Mouse (Mus musculus) limb, embryonic 11.5 days (tissue): ENCODE results near the gene Ppp1r37. TPM values are rescaled to one million over a fixed set of nuclear protein-coding genes. Genes with fewer than 3 reads are reported as not detected.
"Not testable (repeated sequence)": the region's sequence is repeated elsewhere in the genome, so short reads cannot be mapped to it uniquely, and the experiment has no call there.

Experiments used
- ATAC-seq: fragments of 200-750 bp; cut with Nextera tagmentation; 2 replicates; pipeline ENCODE4 v1.8.0; 2017; ENCODE audit warnings: low read depth; ENCODE audit not compliant: insufficient number of reproducible peaks, low FRiP score, low TSS enrichment
- DNase-seq: peaks from one replicate; pipeline ENCODE4 v3.0.0-alpha.2; 2015; ENCODE audit warnings: low spot score
- H3K27ac ChIP-seq: fragments of 300-500 bp; sonication (generic); replicated peaks from 2 replicates; pipeline ENCODE4 v1.5.1; 2014; ENCODE audit warnings: low read depth, mild to moderate bottlenecking, low read length
- H3K27me3 ChIP-seq: fragments of 300-500 bp; sonication (generic); 2 replicates; pipeline ENCODE4 v1.6.1; 2014; ENCODE audit warnings: mild to moderate bottlenecking, low read length, mixed read lengths; ENCODE audit not compliant: control insufficient read depth, insufficient read depth
- H3K36me3 ChIP-seq: fragments of 300-500 bp; sonication (generic); 2 replicates; pipeline ENCODE4 v1.6.1; 2014; ENCODE audit warnings: mild to moderate bottlenecking, low read length, moderate library complexity, mixed read lengths; ENCODE audit not compliant: control insufficient read depth, insufficient read depth
- H3K4me1 ChIP-seq: fragments of 300-500 bp; sonication (generic); 2 replicates; pipeline ENCODE4 v1.6.1; 2014; ENCODE audit warnings: low read length, mixed read lengths; ENCODE audit not compliant: control insufficient read depth, insufficient read depth
- H3K4me2 ChIP-seq: fragments of 300-500 bp; sonication (generic); 2 replicates; pipeline ENCODE4 v1.6.1; 2014; ENCODE audit warnings: low read depth, mild to moderate bottlenecking, moderate library complexity; ENCODE audit not compliant: severe bottlenecking
- H3K4me3 ChIP-seq: fragments of 300-500 bp; sonication (generic); 2 replicates; pipeline ENCODE4 v1.5.1; 2014; ENCODE audit warnings: low read depth, low read length
- H3K9ac ChIP-seq: fragments of 300-500 bp; sonication (generic); 2 replicates; pipeline ENCODE4 v1.6.1; 2014; ENCODE audit warnings: mild to moderate bottlenecking, low read length
- H3K9me3 ChIP-seq: fragments of 300-500 bp; sonication (generic); 2 replicates; pipeline ENCODE4 v1.6.1; 2016; ENCODE audit warnings: low read length; ENCODE audit not compliant: control insufficient read depth
- WGBS: fragments of 180-500 bp; shearing (Covaris S2); extraction: QIAGEN DNeasy Blood & Tissue Kit; methylation state at CpG from one replicate; pipeline ENCODE4 v1.1.7; 2014; 5-methylcytosine and 5-hydroxymethylcytosine counted together
- polyA plus RNA-seq: library from polyadenylated mRNA; unstranded; fragments of >200 nt; fragmentation: Nextera tagmentation; extraction: Ambion mirVana; gene quantifications from 2 replicates; pipeline ENCODE4 v1.2.1, GENCODE M21; 2014

Gene Ppp1r37
- polyA plus RNA-seq, 1 experiment from 2014 or later: 5.5 TPM

DNA sequence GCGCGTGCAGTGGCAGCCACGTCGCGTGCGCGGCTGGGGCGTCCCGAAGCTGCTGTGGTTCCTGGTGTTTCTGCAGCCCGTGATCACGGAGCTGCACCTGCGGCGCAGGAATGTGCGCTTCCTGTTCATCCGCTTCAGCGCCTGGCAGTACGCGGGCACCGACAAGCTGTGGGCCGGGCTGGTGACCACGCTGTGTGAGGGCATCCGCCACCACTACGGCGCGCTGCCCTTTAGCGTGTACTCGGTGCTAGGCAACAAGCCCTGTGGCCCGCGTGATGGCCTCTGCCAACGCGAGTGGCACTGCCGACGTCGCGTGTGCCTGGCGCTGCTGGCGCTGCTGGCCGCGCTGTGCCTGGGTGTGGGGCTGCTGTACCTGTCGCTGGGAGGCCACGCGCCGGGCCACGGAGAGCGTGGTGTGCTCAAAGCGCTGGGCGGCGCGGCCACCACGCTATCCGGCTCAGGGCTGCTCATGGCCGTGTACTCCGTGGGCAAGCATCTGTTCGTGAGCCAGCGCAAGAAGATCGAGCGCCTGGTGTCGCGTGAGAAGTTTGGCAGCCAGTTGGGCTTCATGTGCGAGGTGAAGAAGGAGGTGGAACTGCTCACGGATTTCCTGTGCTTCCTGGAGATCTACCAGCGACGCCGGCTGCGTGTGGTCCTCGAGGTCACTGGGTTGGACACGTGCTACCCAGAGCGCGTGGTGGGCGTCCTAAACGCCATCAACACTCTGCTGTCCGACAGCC is 39.7 kb downstream of the Ppp1r37 start:
- peak; percentile 55 for DNase-seq
- WGBS: 15% methylated on average over 72 of the region's 72 CpGs

DNA sequence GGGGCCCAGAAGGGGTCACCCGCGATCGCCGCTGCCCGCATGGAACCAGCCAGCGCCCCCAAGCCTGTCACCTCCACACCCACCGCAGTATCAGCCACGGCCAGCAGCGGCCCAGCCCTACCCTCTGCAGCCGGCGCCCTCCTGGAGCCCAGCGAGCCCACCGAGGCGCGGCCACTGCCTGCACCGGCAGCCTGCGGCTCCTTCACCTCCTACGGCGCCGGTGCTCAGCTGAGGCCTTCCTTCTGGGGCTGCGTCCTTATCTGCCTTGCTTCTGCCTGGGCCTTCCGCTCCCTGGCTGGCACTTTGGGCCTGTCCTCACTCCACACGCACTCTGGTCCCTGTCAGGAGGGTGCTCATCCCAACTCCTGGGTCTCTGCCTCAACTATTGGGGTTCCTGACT is 42.8 kb downstream of the Ppp1r37 start:
- no peaks in the 10 kb centered on the region; the same call in 1 of the 2 replicates for H3K9me3 ChIP-seq
- H3K36me3 ChIP-seq: no peaks in the 10 kb centered on the region
- DNase-seq: no peak
- H3K27ac ChIP-seq: no peak overlapping the region
- H3K4me2 ChIP-seq: peak overlapping the region; percentile 40
- H3K9ac ChIP-seq: peak overlapping the region; percentile 52; the same call in 1 of the 2 replicates
- H3K4me1 ChIP-seq: peaks cover 23% of the 10 kb centered on the region
- ATAC-seq: no peak
- peaks cover 78% of the 10 kb centered on the region for H3K27me3 ChIP-seq
- peak overlapping the region; percentile 14; the same call in 1 of the 2 replicates for H3K4me3 ChIP-seq
- 4% methylated on average over 21 of the region's 23 CpGs for WGBS

More for the DNA sequence above, 39.7 kb downstream of the Ppp1r37 start:
- no peak overlapping the region for H3K27ac ChIP-seq
- no peaks in the 10 kb centered on the region for H3K36me3 ChIP-seq
- H3K4me1 ChIP-seq: peaks cover 23% of the 10 kb centered on the region
- no peaks in the 10 kb centered on the region; the same call in 1 of the 2 replicates for H3K9me3 ChIP-seq
- H3K9ac ChIP-seq: no peak overlapping the region; the same call in 1 of the 2 replicates
- peaks cover 68% of the 10 kb centered on the region for H3K27me3 ChIP-seq
- H3K4me2 ChIP-seq: peak overlapping the region; percentile 77
- H3K4me3 ChIP-seq: peak overlapping the region; percentile 28
- no peak for ATAC-seq

DNA sequence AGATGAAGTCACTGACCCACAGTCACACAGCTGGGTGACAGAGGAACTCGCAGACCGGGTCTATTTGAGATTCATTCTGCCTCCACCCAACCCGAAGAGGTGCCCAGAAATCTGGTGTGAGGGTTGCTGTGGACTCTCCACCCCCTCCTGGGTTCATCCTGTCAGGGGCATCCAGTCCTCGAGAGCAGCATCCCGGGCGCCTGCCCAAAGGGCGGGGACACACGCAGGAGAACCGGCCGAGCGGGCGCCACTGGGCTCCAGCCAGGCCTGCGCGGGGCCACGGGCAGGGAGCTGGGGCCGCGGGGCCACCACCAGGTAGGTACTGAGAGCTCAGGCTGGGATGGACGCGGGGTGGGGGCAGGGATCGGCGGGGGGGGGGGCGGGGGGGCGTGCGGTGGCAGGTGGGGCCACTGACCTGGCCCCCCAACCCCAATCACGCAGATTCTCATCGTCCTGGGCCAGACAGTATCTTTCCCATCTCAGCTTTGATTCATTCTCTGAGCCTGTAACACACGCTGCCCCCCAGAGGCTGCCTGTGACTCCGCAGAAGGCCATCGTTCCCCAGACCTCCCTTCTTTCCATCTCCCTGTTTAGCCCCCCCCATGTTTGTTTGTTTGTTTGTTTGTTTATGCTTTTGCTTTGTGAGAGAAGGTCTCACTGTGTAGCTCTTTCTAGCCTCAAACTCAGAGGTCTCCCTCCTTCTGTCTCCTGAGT is 45.1 kb downstream of the Ppp1r37 start, which contains the start of gene Nkpd1:
TSS of gene Nkpd1 (plus strand) at position 187 of the 714 bp plus-strand sequence.
- H3K27me3 ChIP-seq: peaks cover 55% of the 10 kb centered on the region
- no peaks in the 10 kb centered on the region; the same call in 1 of the 2 replicates for H3K9me3 ChIP-seq
- 5% methylated on average over 25 of the region's 29 CpGs for WGBS
- peak within 1 kb of the TSS; percentile 4; the same call in 1 of the 2 replicates for H3K4me2 ChIP-seq
- ATAC-seq: no peak
- H3K4me1 ChIP-seq: peaks cover 5% of the 10 kb centered on the region; the same call in 1 of the 2 replicates
- H3K27ac ChIP-seq: no peak within 1 kb of the TSS
- H3K4me3 ChIP-seq: 0 out of 2 replicates have a peak within 1 kb of the TSS, but pooled peaks have one; percentile 15
- H3K9ac ChIP-seq: peak within 1 kb of the TSS; percentile 32; the same call in 1 of the 2 replicates
- H3K36me3 ChIP-seq: no peaks in the 10 kb centered on the region
- DNase-seq: no peak

DNA sequence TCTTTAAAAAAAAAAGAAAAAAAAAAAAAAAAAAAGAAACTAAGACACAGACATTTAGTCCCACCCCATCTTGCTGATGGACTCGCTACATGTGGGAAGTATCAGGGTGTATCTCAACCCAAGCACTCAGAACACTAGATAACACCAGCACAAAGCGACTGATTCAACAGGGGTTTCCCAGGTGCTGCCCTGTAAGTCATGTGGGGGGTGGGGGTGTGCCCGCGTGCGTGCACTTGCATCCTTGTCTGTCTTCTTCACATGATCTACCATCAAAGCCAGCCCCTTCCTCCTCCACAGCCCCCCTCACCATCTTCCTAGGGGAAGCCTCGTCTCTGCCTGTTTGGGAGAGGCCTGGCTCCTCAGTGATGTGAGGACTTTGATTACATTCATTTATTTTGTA is 50.5 kb downstream of the Ppp1r37 start:
- DNase-seq: no peak
- WGBS: 84% methylated on average over 6 of the region's 6 CpGs
- Histone ChIP-seq H3K9ac (no peak overlapping the region), H3K27ac (no peak overlapping the region), H3K36me3 (no peaks in the 10 kb centered on the region; the same call in 1 of the 2 replicates), H3K9me3 (no peaks in the 10 kb centered on the region), H3K4me3 (no peak overlapping the region), H3K4me1 (peaks cover 3% of the 10 kb centered on the region), H3K27me3 (peaks cover 6% of the 10 kb centered on the region), H3K4me2 (no peak overlapping the region)
- no peak for ATAC-seq

DNA sequence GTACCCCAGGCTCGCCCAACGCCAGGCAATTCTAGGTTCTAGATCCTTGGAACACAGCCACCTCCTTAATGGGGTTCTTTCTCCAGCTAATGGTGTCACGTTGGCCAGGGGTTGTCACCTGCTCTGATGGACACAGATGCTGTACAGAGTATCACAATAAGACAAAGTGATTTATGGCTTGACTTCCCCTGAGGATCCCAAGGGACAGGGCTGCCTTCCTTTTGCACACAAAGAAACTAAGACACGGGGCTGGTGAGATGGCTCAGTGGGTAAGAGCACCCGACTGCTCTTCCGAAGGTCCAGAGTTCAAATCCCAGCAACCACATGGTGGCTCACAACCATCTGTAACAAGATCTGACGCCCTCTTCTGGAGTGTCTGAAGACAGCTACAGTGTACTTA is 50.9 kb downstream of the Ppp1r37 start:
- not testable (repeated sequence) for H3K4me1 ChIP-seq, H3K36me3 ChIP-seq, ATAC-seq, H3K4me2 ChIP-seq, DNase-seq, H3K27me3 ChIP-seq, H3K9ac ChIP-seq, H3K4me3 ChIP-seq, H3K9me3 ChIP-seq, H3K27ac ChIP-seq
- 89% methylated on average over 6 of the region's 7 CpGs for WGBS

DNA sequence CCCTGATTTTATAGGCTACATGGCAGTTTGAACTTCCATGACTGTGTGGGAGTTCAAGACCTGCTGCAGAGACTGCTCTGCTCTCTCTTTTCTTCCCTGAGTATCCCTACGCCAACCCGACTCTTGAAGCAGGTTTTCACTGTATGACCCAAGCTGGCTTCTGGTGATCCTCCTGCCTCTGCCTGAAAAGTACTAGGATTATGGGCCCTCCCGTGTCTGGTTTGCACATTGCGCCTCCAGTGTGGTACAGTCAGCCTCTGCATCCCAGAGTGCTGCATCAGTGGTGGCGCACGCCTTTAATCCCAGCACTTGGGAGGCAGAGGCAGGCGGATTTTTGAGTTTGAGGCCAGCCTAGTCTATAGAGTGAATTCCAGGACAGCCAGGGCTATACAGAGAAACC is 53.1 kb downstream of the Ppp1r37 start:
- Histone ChIP-seq H3K9ac (no peak overlapping the region), H3K4me3 (no peak overlapping the region), H3K4me2 (no peak overlapping the region; the same call in 1 of the 2 replicates), H3K4me1 (peaks cover 3% of the 10 kb centered on the region), H3K27ac (no peak overlapping the region), H3K9me3 (no peaks in the 10 kb centered on the region), H3K36me3 (no peaks in the 10 kb centered on the region; the same call in 1 of the 2 replicates), H3K27me3 (no peaks in the 10 kb centered on the region)
- no peak for DNase-seq
- ATAC-seq: no peak
- 94% methylated on average over 7 of the region's 7 CpGs for WGBS

DNA sequence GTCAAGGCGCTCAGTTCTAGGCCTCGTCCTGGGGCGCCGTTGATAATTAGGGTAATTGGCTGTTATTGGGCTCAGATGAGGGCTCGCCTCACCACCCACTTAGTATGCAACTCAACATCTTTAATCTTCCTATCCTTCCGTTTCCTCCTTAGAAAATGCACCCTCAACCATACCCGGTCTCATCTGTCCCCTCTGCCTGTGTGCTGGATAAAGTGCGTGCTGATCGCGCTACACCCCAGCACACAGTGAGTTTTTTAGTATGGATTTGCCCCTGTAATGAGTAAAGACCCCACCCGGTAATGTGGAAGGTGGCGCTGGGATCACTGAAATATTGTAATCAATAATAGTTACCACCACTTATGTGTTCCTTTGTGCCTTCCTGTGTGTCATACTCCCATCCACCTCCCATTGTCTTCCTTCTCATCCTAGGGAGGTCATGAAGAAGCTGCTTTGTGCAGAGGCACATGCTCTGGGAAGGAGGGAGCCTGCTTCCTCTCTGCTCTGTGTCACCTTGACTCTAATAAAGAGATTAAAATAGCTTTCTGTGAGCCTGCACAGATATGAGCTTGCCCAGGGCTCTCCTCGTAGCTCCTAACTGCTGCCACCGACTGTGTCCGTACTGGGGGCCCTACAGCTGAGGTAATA is 53.8 kb downstream of the Ppp1r37 start:
- H3K36me3 ChIP-seq: no peaks in the 10 kb centered on the region; the same call in 1 of the 2 replicates
- 8% methylated on average over 15 of the region's 15 CpGs for whole genome bisulfite sequencing
- H3K9me3 ChIP-seq: no peaks in the 10 kb centered on the region
- H3K4me3 ChIP-seq: peak overlapping the region; percentile 81
- H3K27ac ChIP-seq: peak overlapping the region; percentile 47; the same call in 1 of the 2 replicates
- peak; percentile 8; the same call in 1 of the 2 replicates for ATAC-seq
- peaks cover 3% of the 10 kb centered on the region for H3K4me1 ChIP-seq
- peak overlapping the region; percentile 96 for H3K4me2 ChIP-seq
- peak overlapping the region; percentile 90 for H3K9ac ChIP-seq
- peak; percentile 40 for DNase-seq
- no peaks in the 10 kb centered on the region for H3K27me3 ChIP-seq
